Mouse (Mus musculus): ENCODE measurements around the gene Tcl1b5. TPM values are rescaled to one million over a fixed set of nuclear protein-coding genes. Genes with fewer than 3 reads are reported as not detected.
"Not testable (repeated sequence)": the region's sequence is repeated elsewhere in the genome, so short reads cannot be mapped to it uniquely, and the experiment has no call there.

The Tcl1b5 gene
- polyA plus RNA-seq, 1 experiment from 2014 or later, result not detected

- DNase-seq (ENCODE audit: low spot score), result no peak
- no peak overlapping the region for H3K27ac ChIP-seq (replicated peaks)
- no peaks in the 10 kb centered on the region for H3K9me3 ChIP-seq (replicated peaks)
- no peak overlapping the region for H3K4me3 ChIP-seq
- H3K4me1 ChIP-seq, result no peaks in the 10 kb centered on the region
- no peaks in the 10 kb centered on the region for H3K27me3 ChIP-seq (ENCODE audit: low read depth, poor library complexity, severe bottlenecking)
- H3K36me3 ChIP-seq, result no peaks in the 10 kb centered on the region
- WGBS, result 73% methylated on average over 3 of the region's 3 CpGs
Observed at GRCm38 (mm10) chr12:105166734-105167133, 9.4 kb upstream of the Tcl1b5 start.

DNA sequence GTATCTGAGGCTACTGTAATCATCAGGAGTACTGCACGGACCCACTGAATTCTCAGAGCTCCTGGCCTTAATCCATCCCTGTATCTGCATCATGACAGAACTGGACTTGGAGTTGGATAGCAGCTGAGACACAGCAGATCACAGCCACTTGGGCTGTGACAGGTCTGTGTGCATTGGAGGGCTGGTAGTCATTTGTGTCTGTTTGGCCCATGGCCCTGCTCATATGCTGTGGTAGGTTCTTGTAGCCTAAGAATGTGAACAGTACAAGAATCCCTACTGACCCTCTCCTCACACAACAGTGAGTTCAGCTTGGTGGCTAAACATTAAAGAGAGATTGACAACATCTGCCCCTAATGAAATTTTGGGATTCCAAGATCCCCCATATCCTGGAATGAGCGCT is 2.8 kb upstream of the Tcl1b5 start:
- H3K4me3 ChIP-seq, result no peak overlapping the region
- no peak for DNase-seq (ENCODE audit: low spot score)
- no peaks in the 10 kb centered on the region for H3K9me3 ChIP-seq (replicated peaks)
- H3K4me1 ChIP-seq, result no peaks in the 10 kb centered on the region
- no peak overlapping the region for H3K27ac ChIP-seq (replicated peaks)
- H3K36me3 ChIP-seq, result no peaks in the 10 kb centered on the region
- H3K27me3 ChIP-seq (ENCODE audit: low read depth, poor library complexity, severe bottlenecking), result no peaks in the 10 kb centered on the region
- 79% methylated on average over 2 of the region's 2 CpGs for WGBS

GRCm38 (mm10) chr12:105174318-105174717 is 1.8 kb upstream of the Tcl1b5 start:
- H3K9me3 ChIP-seq (replicated peaks); DNase-seq (ENCODE audit: low spot score); H3K4me1 ChIP-seq; H3K27ac ChIP-seq (replicated peaks); H3K36me3 ChIP-seq; H3K4me3 ChIP-seq; H3K27me3 ChIP-seq (ENCODE audit: low read depth, poor library complexity, severe bottlenecking): not testable (repeated sequence)
- 28% methylated on average over 2 of the region's 2 CpGs for WGBS

DNA sequence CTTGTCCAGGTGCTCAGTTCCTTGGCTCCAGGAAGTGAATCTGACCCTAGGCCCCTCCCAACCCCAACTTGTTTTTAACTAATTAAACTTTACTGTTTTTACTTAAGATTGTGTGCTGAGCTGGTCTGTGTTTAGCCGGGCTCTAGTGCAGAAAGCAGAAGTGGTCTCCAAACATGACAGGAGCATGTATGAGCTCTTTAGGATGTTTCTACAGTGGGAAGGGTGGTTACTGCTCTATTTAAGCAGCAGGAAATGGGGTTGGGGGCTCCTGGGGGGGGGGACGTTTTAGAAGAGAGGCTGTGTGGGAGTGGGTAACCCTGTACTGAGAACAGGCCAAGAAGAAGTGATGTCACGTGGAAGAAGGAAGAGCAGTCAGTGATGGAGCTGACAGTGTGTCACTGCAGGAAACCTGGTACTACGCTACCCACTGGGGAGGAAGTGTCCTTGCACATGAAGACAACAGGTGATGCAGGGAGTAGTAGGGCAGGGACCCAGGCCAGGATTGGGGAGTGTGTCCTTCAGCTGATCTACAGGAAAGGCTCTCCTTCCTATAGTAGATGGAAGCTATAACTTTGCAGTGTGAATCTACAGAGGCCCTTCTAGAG is 5.0 kb downstream of the Tcl1b5 start:
- DNase-seq (ENCODE audit: low spot score); H3K27me3 ChIP-seq (ENCODE audit: low read depth, poor library complexity, severe bottlenecking); H3K4me1 ChIP-seq; H3K9me3 ChIP-seq (replicated peaks); H3K36me3 ChIP-seq; H3K4me3 ChIP-seq; H3K27ac ChIP-seq (replicated peaks): not testable (repeated sequence)
- 76% methylated on average over 4 of the region's 4 CpGs for WGBS

- WGBS, result 44% methylated on average over 2 of the region's 2 CpGs
- not testable (repeated sequence) for H3K4me3 ChIP-seq; H3K9me3 ChIP-seq (replicated peaks); H3K36me3 ChIP-seq; H3K4me1 ChIP-seq; H3K27ac ChIP-seq (replicated peaks); DNase-seq (ENCODE audit: low spot score); H3K27me3 ChIP-seq (ENCODE audit: low read depth, poor library complexity, severe bottlenecking)
Observed at GRCm38 (mm10) chr12:105188980-105189379, 12.8 kb downstream of the Tcl1b5 start.

DNA sequence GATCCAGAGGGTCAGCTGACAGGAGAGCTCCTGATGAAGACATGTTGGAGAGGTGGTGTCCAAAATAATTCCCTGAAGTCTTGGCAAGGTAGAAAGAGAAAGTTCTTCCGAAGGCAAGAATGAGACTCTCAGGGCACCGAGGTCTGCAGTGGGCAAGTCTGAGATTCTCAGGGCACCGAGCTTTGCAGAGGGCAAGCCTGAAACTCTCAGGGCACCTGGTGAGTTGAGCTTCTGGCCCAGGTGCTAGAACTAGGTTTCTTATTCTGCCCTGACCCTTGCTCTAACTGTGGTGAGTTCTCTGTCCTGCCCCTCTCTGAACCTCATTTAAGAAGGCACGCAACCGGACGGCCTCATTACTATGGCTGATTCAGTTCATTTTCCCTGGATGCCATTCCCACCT is 14.6 kb downstream of the Tcl1b5 start, which contains the start of gene Tcl1b3:
Gene Tcl1b3 (plus strand): TSS at position 301 of the 400 bp plus-strand sequence.
- not testable (repeated sequence) for H3K27me3 ChIP-seq (ENCODE audit: low read depth, poor library complexity, severe bottlenecking); H3K27ac ChIP-seq (replicated peaks); DNase-seq (ENCODE audit: low spot score); H3K4me1 ChIP-seq; H3K9me3 ChIP-seq (replicated peaks); H3K36me3 ChIP-seq; H3K4me3 ChIP-seq
- 95% methylated on average over 6 of the region's 6 CpGs for WGBS

DNA sequence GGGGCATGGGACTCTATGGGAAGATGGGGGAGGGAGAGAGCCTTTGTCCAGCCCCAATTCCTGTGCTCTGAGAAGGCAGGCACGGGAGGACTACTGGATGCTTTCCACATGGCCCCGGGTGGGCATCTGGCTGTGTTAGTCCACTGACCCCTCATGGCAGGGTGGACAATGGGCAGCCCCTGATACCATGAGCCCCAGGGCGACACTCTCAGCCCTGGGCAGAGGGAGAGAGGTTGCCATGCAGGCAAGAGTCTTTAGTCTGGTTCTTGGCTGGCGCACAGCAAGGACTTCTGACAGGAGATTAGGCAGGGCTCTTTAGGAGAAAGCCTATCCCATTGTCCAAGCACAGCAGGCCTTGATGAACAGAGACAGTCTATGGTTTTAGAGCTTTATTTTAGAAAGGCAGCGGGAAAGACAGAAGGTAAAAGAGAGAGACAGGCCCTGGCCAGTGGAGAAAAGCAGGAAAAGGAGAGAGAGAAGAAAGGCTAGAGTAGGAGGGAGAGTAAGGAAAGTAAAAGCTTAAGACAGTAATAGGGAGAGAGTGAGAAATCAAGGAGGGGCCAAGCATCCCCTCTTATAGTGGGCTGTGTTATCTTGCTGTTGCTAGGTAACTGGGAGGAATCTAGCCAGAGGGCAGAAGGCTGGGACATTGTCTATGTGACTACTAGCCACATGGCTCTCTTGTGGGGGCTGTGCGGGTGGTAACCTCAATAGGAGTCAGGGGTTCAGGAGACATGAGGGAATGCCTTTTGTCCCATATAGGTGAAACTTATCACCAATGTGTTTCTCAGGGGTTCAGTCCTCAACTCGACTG is 23.7 kb downstream of the Tcl1b5 start:
- H3K36me3 ChIP-seq; H3K9me3 ChIP-seq (replicated peaks); H3K4me3 ChIP-seq; H3K27me3 ChIP-seq (ENCODE audit: low read depth, poor library complexity, severe bottlenecking): not testable (repeated sequence)
- peak; percentile 55 for DNase-seq (ENCODE audit: low spot score)
- 23% methylated on average over 7 of the region's 7 CpGs for WGBS
- H3K4me1 ChIP-seq, result peaks cover 12% of the 10 kb centered on the region
- H3K27ac ChIP-seq (replicated peaks), result peak overlapping the region; percentile 80

GRCm38 (mm10) chr12:105201657-105202056 is 25.5 kb downstream of the Tcl1b5 start, which contains the start of gene Tcl1b4:
Gene Tcl1b4, plus strand, starts transcription at chr12:105201957.
- not testable (repeated sequence) for H3K36me3 ChIP-seq; H3K27me3 ChIP-seq (ENCODE audit: low read depth, poor library complexity, severe bottlenecking); H3K4me3 ChIP-seq; DNase-seq (ENCODE audit: low spot score); H3K9me3 ChIP-seq (replicated peaks); H3K27ac ChIP-seq (replicated peaks)
- 64% methylated on average over 1 of the region's 1 CpGs for WGBS
- H3K4me1 ChIP-seq, result peaks cover 12% of the 10 kb centered on the region

- no peak overlapping the region for H3K27ac ChIP-seq (replicated peaks)
- no peaks in the 10 kb centered on the region for H3K27me3 ChIP-seq (ENCODE audit: low read depth, poor library complexity, severe bottlenecking)
- H3K4me1 ChIP-seq, result peaks cover 12% of the 10 kb centered on the region
- no peak overlapping the region for H3K4me3 ChIP-seq
- no peak for DNase-seq (ENCODE audit: low spot score)
- 87% methylated on average over 1 of the region's 1 CpGs for WGBS
- no peaks in the 10 kb centered on the region for H3K36me3 ChIP-seq
- no peaks in the 10 kb centered on the region for H3K9me3 ChIP-seq (replicated peaks)
Observed at GRCm38 (mm10) chr12:105207071-105207470, 30.9 kb downstream of the Tcl1b5 start.

DNA sequence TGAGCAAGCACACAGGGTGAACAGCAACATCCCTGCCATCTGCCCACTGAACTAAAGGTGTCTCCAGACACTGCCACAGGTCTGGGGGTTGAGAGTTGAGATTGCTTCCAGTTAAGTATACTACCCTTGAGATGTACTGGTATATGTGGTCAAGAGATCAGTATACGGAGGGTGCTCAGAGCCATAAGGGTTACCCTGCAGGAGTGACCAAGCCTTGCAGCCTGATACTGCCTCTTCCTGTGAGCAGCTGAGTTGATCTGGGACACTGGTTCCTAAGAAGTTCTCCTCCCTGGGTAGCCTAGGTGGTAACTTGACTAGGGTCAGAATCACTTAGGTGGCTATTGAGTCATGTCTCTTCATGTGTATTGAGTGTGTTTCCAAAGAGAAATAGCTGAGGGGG is 32.3 kb downstream of the Tcl1b5 start:
- no peaks in the 10 kb centered on the region for H3K9me3 ChIP-seq (replicated peaks)
- H3K4me1 ChIP-seq, result peaks cover 13% of the 10 kb centered on the region
- H3K36me3 ChIP-seq, result no peaks in the 10 kb centered on the region
- H3K27me3 ChIP-seq (ENCODE audit: low read depth, poor library complexity, severe bottlenecking), result no peaks in the 10 kb centered on the region
- H3K4me3 ChIP-seq, result no peak overlapping the region
- no peak for DNase-seq (ENCODE audit: low spot score)
- WGBS, result 93% methylated on average over 1 of the region's 1 CpGs
- H3K27ac ChIP-seq (replicated peaks), result no peak overlapping the region

- DNase-seq (ENCODE audit: low spot score), result no peak
- peaks cover 19% of the 10 kb centered on the region for H3K4me1 ChIP-seq
- 95% methylated on average over 7 of the region's 7 CpGs for WGBS
Observed at GRCm38 (mm10) chr12:105209231-105209630, 33.1 kb downstream of the Tcl1b5 start.

GRCm38 (mm10) chr12:105217101-105217760 is 41.1 kb downstream of the Tcl1b5 start:
- H3K4me3 ChIP-seq, result no peak overlapping the region
- DNase-seq (ENCODE audit: low spot score), result no peak
- 0 out of 2 replicates have a peak, but pooled peaks cover 10% of the 10 kb centered on the region for H3K4me1 ChIP-seq
- H3K9me3 ChIP-seq (replicated peaks), result no peaks in the 10 kb centered on the region
- no peaks in the 10 kb centered on the region for H3K27me3 ChIP-seq (ENCODE audit: low read depth, poor library complexity, severe bottlenecking)
- WGBS, result 92% methylated on average over 7 of the region's 7 CpGs
- no peak overlapping the region; the same call in 1 of the 2 replicates for H3K27ac ChIP-seq (replicated peaks)
- no peaks in the 10 kb centered on the region for H3K36me3 ChIP-seq

More at GRCm38 (mm10) chr12:105209231-105209630, 33.1 kb downstream of the Tcl1b5 start:
- Histone ChIP-seq H3K27me3 (ENCODE audit: low read depth, poor library complexity, severe bottlenecking) (no peaks in the 10 kb centered on the region), H3K27ac (replicated peaks) (no peak overlapping the region), H3K4me3 (no peak overlapping the region), H3K9me3 (replicated peaks) (no peaks in the 10 kb centered on the region), H3K36me3 (no peaks in the 10 kb centered on the region)

Data from midbrain, embryonic 10.5 days (tissue).